Mouse (Mus musculus): Measurements from ENCODE around the gene Ugt1a7c. TPM values are rescaled to one million over a fixed set of nuclear protein-coding genes. Genes with fewer than 3 reads are reported as not detected.
"Not testable (repeated sequence)": the region's sequence is repeated elsewhere in the genome, so short reads cannot be mapped to it uniquely, and the experiment has no call there.

The Ugt1a7c gene
- polyA plus RNA-seq, 1 experiment from 2014 or later = 2.7 TPM

GRCm38 (mm10) chr1:88103019-88103418 is 8.2 kb downstream of the Ugt1a7c start, which contains the start of gene Ugt1a6b:
Gene Ugt1a6b (plus strand): TSS chr1:88103252.
- H3K27ac ChIP-seq (ENCODE audit: low read length); H3K4me1 ChIP-seq (ENCODE audit: insufficient read depth, low read depth, low read length); H3K36me3 ChIP-seq (ENCODE audit: insufficient read depth, low read length); H3K9ac ChIP-seq (replicated peaks; ENCODE audit: low read depth); H3K4me3 ChIP-seq (ENCODE audit: low read depth, low read length); H3K27me3 ChIP-seq (replicated peaks; ENCODE audit: insufficient read depth, low read length); H3K4me2 ChIP-seq (replicated peaks; ENCODE audit: low read depth, low read length); H3K9me3 ChIP-seq (ENCODE audit: low read length): not testable (repeated sequence)
- WGBS = 28% methylated on average over 2 of the region's 3 CpGs
- DNase-seq (ENCODE audit: low spot score) = peak; percentile 68
- TF ChIP-seq EP300 (IDR thresholded peaks at IDR 0.05) = peak; percentile 24; the same call in 1 of the 2 replicates
- peak; percentile 85 for ATAC-seq

GRCm38 (mm10) chr1:88103697-88104468 is 9.0 kb downstream of the Ugt1a7c start:
- ATAC-seq (peak; percentile 87), DNase-seq (ENCODE audit: low spot score) (peak; percentile 59)
- WGBS = 58% methylated on average over 4 of the region's 5 CpGs
- not testable (repeated sequence) for H3K4me2 ChIP-seq (replicated peaks; ENCODE audit: low read depth, low read length); H3K4me3 ChIP-seq (ENCODE audit: low read depth, low read length); H3K27ac ChIP-seq (ENCODE audit: low read length); H3K9ac ChIP-seq (replicated peaks; ENCODE audit: low read depth); H3K27me3 ChIP-seq (replicated peaks; ENCODE audit: insufficient read depth, low read length); H3K36me3 ChIP-seq (ENCODE audit: insufficient read depth, low read length); H3K9me3 ChIP-seq (ENCODE audit: low read length); H3K4me1 ChIP-seq (ENCODE audit: insufficient read depth, low read depth, low read length)

GRCm38 (mm10) chr1:88104667-88105430 is 10.0 kb downstream of the Ugt1a7c start:
- DNase-seq (ENCODE audit: low spot score) (peak; percentile 59), ATAC-seq (no peak)
- Histone ChIP-seq H3K27ac (ENCODE audit: low read length) (no peak overlapping the region), H3K9ac (replicated peaks; ENCODE audit: low read depth) (no peak overlapping the region), H3K4me2 (replicated peaks; ENCODE audit: low read depth, low read length) (no peak overlapping the region), H3K9me3 (ENCODE audit: low read length) (no peaks in the 10 kb centered on the region), H3K36me3 (ENCODE audit: insufficient read depth, low read length) (no peaks in the 10 kb centered on the region), H3K27me3 (replicated peaks; ENCODE audit: insufficient read depth, low read length) (no peaks in the 10 kb centered on the region), H3K4me1 (ENCODE audit: insufficient read depth, low read depth, low read length) (no peaks in the 10 kb centered on the region), H3K4me3 (ENCODE audit: low read depth, low read length) (no peak overlapping the region)
- 80% methylated on average over 1 of the region's 1 CpGs for WGBS
- TF ChIP-seq EP300 (IDR thresholded peaks at IDR 0.05) = no peak
- TF ChIP-seq CTCF (IDR thresholded peaks at IDR 0.05) = no peak

- no peak overlapping the region for H3K27ac ChIP-seq (ENCODE audit: low read length)
- H3K4me2 ChIP-seq (replicated peaks; ENCODE audit: low read depth, low read length) = no peak overlapping the region
- ATAC-seq (no peak), DNase-seq (ENCODE audit: low spot score) (no peak)
- 43% methylated on average over 2 of the region's 2 CpGs for WGBS
- no peak overlapping the region for H3K9ac ChIP-seq (replicated peaks; ENCODE audit: low read depth)
- no peaks in the 10 kb centered on the region for H3K9me3 ChIP-seq (ENCODE audit: low read length)
- no peaks in the 10 kb centered on the region for H3K27me3 ChIP-seq (replicated peaks; ENCODE audit: insufficient read depth, low read length)
- no peaks in the 10 kb centered on the region for H3K36me3 ChIP-seq (ENCODE audit: insufficient read depth, low read length)
- TF ChIP-seq CTCF (IDR thresholded peaks at IDR 0.05) (no peak), EP300 (IDR thresholded peaks at IDR 0.05) (no peak)
- no peaks in the 10 kb centered on the region for H3K4me1 ChIP-seq (ENCODE audit: insufficient read depth, low read depth, low read length)
- H3K4me3 ChIP-seq (ENCODE audit: low read depth, low read length) = no peak overlapping the region
Measured at GRCm38 (mm10) chr1:88105656-88106055, 10.8 kb downstream of the Ugt1a7c start.

- H3K27me3 ChIP-seq (replicated peaks; ENCODE audit: insufficient read depth, low read length); DNase-seq (ENCODE audit: low spot score); H3K27ac ChIP-seq (ENCODE audit: low read length); H3K9ac ChIP-seq (replicated peaks; ENCODE audit: low read depth); H3K36me3 ChIP-seq (ENCODE audit: insufficient read depth, low read length); H3K4me2 ChIP-seq (replicated peaks; ENCODE audit: low read depth, low read length); H3K9me3 ChIP-seq (ENCODE audit: low read length); H3K4me1 ChIP-seq (ENCODE audit: insufficient read depth, low read depth, low read length); H3K4me3 ChIP-seq (ENCODE audit: low read depth, low read length): not testable (repeated sequence)
- peak; percentile 61 for ATAC-seq
- 57% methylated on average over 2 of the region's 2 CpGs for WGBS
Measured at GRCm38 (mm10) chr1:88109027-88109557, 14.2 kb downstream of the Ugt1a7c start.

- not testable (repeated sequence) for H3K27me3 ChIP-seq (replicated peaks; ENCODE audit: insufficient read depth, low read length); H3K4me1 ChIP-seq (ENCODE audit: insufficient read depth, low read depth, low read length); DNase-seq (ENCODE audit: low spot score); H3K27ac ChIP-seq (ENCODE audit: low read length); H3K9ac ChIP-seq (replicated peaks; ENCODE audit: low read depth); ATAC-seq; H3K9me3 ChIP-seq (ENCODE audit: low read length); H3K4me2 ChIP-seq (replicated peaks; ENCODE audit: low read depth, low read length); H3K4me3 ChIP-seq (ENCODE audit: low read depth, low read length); H3K36me3 ChIP-seq (ENCODE audit: insufficient read depth, low read length)
- WGBS = 35% methylated on average over 2 of the region's 2 CpGs
Measured at GRCm38 (mm10) chr1:88109604-88110003, 14.7 kb downstream of the Ugt1a7c start.

- H3K9ac ChIP-seq (replicated peaks; ENCODE audit: low read depth); H3K4me2 ChIP-seq (replicated peaks; ENCODE audit: low read depth, low read length); H3K27me3 ChIP-seq (replicated peaks; ENCODE audit: insufficient read depth, low read length); H3K9me3 ChIP-seq (ENCODE audit: low read length); DNase-seq (ENCODE audit: low spot score); H3K27ac ChIP-seq (ENCODE audit: low read length); H3K4me1 ChIP-seq (ENCODE audit: insufficient read depth, low read depth, low read length); H3K4me3 ChIP-seq (ENCODE audit: low read depth, low read length); ATAC-seq; H3K36me3 ChIP-seq (ENCODE audit: insufficient read depth, low read length): not testable (repeated sequence)
- WGBS = 95% methylated on average over 6 of the region's 6 CpGs
Measured at GRCm38 (mm10) chr1:88112769-88113168, 17.9 kb downstream of the Ugt1a7c start.

All from lung, postnatal 0 days (tissue).